Mouse (Mus musculus): ENCODE results near the gene Dhdds. TPM values are rescaled to one million over a fixed set of nuclear protein-coding genes. Genes with fewer than 3 reads are reported as not detected.

The Dhdds gene
- total RNA-seq (2021), result 32.1 and 35.2 TPM in 2 replicates
- long read RNA-seq, experiment 1, transcript Dhdds-209 (9 exons, 3,219 nt), result major isoform, 6 of 15 reads
- long read RNA-seq, experiment 1, partial matches to known transcripts, result 0 of 15 reads
- long read RNA-seq, experiment 1, other reads (novel, unspliced or antisense), result 4 of 15 reads
- long read RNA-seq, experiment 2, transcript Dhdds-209 (9 exons, 3,219 nt), result major isoform, 11 of 18 reads
- long read RNA-seq, experiment 2, partial matches to known transcripts, result 0 of 18 reads
- long read RNA-seq, experiment 2, other reads (novel, unspliced or antisense), result 5 of 18 reads

GRCm38 (mm10) chr4:134000466-134001438, at the start of gene Dhdds:
Dhdds (minus strand) TSS chr4:134000918.
- DNase-seq, result peak; percentile 98

DNA sequence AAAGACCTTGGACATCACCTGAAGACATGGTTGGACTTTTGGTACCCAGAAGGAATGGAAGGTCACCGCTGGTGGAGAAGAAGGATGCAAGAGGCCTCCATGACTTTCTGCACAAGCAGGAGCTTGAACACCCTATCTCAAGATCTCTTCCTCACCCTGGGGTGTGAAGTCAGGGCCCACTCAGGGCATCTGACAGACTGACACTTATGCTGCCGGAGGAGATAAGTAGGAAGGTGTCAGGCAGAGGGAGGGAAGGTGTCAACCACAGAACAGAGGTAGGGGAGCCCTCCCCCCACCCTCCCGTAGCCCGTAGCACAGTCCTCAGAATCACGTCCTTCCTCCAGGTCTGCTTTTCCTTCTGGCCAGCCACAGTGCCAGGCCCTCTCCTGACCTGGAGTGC, 46.9 kb upstream of the Dhdds start:
- no peak for DNase-seq

- no peak for DNase-seq
These were observed 42.3 kb upstream of the Dhdds start for GRCm38 (mm10) chr4:134043041-134043440.

DNA sequence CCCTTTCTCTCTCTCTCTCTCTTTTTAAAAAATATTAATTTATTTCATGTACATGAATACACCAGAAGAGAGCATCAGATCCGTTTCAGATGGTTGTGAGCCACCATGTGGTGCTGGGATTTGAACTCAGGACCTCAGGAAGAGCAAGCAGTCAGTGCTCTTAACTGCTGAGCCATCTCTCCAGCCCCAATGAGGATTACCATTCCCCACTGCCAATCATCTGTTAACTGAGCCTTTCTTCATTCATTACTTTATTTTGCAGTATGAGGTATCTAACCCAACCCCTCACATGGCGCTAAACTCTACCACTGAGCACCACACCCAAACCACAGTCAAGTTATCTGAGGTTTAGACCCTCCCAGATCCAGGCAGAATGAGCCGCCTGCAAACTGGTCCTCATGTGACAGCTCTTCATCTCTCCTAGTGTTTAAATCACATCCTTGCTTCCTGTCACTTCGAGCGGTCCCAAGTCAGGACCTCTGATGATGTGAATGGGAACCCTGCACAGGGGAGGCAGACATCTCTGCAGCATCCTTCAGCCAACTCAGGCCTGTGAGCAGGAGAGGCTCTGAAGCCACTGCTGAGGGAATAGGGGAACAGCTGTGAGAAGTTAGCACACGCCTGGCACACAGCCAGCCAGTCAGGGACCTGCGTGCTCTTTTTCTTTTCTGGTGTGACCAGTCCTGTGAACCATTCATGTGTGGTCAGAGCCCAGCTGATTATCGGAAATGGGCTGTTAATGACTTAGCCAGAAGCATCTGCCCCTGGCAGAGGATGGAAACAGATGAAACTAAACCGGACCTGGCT, 40.8 kb upstream of the Dhdds start:
- peak; percentile 43 for DNase-seq

GRCm38 (mm10) chr4:134035953-134036352, 35.2 kb upstream of the Dhdds start:
- DNase-seq, result peak; percentile 87

DNA sequence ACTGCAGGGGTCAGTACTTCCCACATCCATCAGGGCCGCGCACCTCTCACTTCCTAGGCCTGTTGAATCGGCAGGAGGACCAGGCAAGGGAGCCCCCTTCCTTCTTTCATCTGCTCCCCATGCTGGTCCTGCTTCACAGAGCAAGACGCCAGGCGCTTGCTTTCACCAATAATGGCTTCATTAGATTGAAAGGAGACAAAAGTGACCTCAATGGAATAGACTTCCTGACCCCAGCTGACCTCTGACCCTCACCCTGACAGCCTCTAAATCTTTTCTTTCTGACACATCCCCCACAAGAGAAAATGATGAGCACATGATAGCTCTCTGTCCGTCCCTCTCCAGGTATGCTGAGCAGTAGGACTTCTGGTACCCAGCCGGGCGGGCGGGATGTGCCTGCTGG, 25.1 kb upstream of the Dhdds start:
- no peak for DNase-seq

DNA sequence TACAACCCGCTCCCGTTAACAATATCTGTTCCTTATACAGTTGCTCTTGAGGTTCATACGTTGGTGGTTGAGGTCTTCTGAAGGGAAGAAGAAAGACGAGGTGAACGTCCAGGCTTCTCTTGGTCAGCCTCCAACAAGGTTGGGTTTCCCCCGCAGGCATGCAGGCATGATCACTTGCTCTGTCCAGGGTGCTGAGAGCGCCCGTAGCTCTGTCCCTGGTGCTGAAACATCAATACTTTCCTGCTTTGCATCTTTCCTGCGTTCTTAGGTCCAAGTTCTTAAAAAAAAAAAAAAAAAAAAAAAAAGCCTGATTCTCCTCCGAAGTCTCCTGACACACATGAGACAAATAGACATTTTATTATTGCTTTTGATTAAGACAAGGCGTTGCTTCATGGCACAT, 19.9 kb upstream of the Dhdds start:
- peak; percentile 85 for DNase-seq

DNA sequence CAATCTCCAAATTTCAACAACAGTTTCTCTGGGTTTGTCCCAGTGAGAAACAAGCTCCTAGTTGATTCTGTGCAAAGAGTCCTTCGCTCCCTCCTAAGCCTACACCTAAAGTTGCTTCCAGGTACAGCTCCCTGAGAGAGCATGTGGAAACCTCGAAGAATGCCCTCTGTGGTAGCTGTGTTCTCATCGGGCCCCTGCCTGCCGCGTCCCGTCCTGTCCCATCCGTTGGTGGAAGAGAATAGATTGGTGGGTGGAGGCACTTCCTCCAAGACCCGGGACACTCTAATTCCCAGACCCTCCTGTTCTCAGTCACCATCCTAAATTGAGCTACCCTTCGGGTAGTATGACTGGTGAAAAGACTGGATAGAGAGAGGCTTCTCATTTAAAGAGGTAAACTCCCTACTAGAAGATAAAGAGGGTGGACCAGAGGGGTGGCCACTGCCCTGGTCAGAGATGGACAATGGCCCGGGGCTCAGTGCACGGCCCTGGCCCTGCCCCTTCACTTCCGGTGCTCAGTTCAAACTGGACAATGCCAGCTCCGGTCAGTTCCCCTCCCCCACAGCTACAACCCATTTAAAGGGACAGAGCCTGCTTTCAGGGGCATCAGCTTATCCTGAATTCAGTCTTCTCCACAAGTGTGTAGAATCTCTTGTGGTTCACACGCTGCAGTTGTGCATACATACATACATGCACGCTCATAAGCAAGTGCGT, 19.1 kb upstream of the Dhdds start:
- DNase-seq, result peak; percentile 23

GRCm38 (mm10) chr4:134019210-134019609, 18.5 kb upstream of the Dhdds start:
- DNase-seq, result no peak

- DNase-seq, result no peak
These were observed 18.0 kb upstream of the Dhdds start, which contains the start of gene Lin28a for GRCm38 (mm10) chr4:134018779-134019145. Lin28a (minus strand) TSS chr4:134018841.

DNA sequence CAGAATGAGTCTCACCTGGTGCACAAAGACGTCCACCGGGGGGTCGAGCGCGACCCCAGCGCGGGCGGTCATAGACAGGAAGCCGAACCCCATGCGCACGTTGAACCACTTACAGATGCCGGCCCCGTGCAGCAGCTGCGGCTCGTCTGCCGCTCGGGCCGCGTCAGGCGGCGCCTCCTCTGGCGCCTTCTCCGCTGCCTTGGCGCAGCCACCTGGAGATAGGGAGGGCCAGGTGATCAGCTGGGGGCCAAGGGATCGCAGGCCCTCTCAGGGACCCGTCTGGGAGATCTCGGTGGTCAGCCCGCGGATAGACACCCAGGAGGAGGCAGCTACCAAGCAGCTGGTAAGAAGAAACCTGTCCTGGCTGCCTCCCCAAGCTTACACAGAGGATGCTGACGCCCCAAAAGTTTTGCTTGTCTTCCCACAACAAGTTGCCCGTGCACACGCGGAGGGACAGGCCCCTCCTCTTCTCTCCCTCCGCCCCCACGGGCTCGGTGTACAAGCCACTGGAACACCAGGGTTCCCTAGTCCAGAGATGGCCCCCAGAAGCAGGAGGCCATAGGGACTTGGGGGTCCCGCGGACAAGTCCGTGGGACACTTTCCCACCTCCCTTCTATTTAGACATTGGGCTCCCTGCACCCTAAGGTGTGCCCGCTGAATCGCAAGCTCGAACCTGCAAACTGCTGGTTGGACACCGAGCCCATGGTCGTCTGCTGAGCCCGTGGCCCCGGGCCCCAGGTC, 17.5 kb upstream of the Dhdds start:
- DNase-seq, result no peak

DNA sequence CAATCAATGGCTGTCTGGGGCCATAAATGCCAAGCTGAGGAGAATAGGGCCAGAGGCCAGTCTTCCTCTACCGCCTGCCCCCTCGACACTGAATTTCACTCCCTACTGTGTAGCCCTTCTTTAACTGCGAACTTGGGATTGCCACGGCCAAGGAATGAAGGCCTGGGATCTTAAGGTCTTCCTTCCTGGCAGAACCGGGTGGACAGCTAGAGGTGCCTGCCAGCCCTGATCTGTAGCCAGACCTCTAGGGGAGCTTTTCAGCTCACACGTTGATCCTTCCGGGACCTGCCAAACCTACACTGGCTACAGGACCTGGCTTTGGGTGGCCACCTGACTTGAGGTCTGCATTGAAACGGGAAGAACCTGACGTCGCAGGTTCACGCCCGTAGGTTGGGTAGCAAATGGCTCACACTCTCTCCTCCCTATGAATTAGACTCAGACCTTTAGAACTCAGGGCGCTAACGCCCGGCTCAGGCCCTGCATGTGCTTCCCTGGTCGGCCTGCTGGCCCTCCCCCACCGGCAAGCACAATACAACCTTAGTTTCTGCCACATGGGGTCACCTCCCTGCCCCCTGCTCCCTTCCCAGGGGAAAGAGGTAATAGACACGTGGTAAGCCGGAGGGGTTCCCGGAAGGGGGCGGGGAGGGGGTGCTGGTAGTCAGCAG, 16.6 kb upstream of the Dhdds start:
- DNase-seq, result no peak

DNA sequence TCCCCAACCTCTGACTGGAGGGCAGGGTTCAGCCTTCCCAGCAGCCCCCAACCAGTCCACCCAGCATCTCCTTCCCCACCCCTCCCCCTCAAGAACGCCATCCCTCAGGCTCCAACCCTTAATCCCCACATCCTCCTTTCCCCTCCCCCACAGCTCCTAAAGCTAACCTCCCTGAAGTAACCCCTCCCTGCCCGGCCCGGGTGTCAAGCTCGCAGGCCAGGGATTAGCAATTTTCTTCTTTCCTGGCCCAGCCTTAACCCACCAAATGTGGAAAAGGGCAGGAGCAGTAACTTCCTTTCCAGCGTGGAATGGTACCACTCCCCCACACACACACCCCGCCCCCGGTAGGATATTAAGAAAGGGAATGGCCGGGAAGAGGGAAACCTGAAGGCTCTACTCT, 16.0 kb upstream of the Dhdds start:
- no peak for DNase-seq

DNA sequence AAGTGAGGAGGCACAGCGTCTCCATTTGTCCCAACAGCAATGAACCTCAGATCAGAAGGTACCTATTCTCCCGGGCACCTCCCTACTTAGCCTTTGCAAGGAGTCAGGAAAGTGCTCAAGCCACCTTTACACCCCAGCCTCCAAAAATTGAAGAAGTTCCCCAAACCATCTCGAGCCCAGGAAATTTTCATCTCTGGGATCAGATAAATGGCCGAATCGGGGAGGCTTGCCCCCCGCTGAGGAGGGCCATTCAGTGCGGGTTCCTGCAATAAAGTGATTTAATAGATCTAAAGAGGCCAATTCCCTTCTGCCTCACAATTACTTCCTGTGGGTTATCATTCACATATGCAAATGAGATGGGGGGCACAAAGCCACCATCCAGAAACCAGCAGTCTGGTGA, 15.5 kb upstream of the Dhdds start:
- no peak for DNase-seq

DNA sequence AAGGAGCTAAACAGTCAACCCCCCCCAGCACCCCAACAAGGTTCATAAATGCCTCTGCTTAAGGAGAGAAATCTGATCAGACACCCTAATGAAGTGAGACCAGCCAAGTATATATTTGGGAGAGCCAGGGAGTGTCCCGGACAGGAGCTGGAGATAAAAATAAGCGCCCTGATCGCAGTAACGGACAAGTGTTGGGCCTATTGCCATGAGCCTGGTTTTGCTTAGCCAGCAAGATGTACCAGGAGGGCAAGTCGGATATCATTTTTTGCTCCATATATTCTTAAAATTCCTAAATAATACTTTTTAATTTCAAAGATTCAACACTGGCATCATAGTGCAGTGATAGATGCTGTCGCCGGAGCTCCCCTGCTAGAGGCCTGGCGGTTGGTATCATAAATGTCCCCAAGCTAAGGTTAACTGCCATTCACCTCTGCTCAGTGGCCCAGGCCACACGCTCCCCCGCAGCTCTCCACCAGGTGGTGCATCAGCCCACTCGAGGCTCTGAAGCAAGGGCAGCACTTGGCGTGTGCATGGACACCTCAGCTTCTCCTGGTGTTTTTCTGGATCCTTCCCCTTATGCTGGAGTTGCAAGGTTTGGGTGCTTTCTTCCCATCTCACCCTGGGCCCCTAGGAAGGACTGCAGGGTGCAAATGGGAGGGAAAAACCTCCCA, 12.3 kb upstream of the Dhdds start:
- no peak for DNase-seq

- no peak for DNase-seq
These were observed 11.0 kb upstream of the Dhdds start for GRCm38 (mm10) chr4:134011450-134012414.

DNA sequence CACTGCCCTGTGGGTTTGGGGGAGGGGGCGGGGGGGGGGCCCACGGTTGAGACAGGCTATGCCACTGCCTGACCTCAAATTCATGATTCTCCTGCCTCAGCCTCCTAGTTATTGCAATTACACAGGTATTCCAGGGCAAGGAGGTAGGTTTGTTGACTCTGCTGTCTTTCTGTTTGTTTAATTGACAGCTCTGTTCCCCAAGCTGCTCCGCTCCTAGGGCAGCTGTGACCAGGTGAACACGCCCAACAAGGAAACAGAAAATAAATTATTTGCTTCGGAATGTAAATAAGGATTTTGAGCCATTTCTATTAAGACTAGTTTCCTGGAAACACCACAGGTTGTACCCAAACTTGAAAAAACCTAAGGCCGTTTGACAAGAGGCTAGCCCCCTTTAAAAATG, 9.0 kb upstream of the Dhdds start:
- DNase-seq, result no peak

- DNase-seq, result no peak
These were observed 6.1 kb upstream of the Dhdds start for GRCm38 (mm10) chr4:134006845-134007244.
